Mouse (Mus musculus) G1E (cell line): ENCODE results near the gene Ankrd7. TPM values are rescaled to one million over a fixed set of nuclear protein-coding genes. Genes with fewer than 3 reads are reported as not detected.

Source experiments
- ATAC-seq: 2 replicates; pipeline ENCODE4 v1.8.0; 2016; ENCODE audit warnings: mild to moderate bottlenecking; ENCODE audit not compliant: insufficient number of reproducible peaks, poor library complexity, low FRiP score, severe bottlenecking; ENCODE audit errors: extremely low read depth
- DNase-seq: peaks from one replicate; pipeline ENCODE4 v3.0.0; 2012; ENCODE audit warnings: low spot score
- H3K27me3 ChIP-seq: 2 replicates; pipeline ENCODE4 v1.6.1; 2012; ENCODE audit warnings: mild to moderate bottlenecking, low read length, inconsistent platforms; ENCODE audit not compliant: insufficient read depth
- H3K36me3 ChIP-seq: replicated peaks from 2 replicates; pipeline ENCODE3; 2012; ENCODE audit warnings: mild to moderate bottlenecking, inconsistent platforms
- H3K4me1 ChIP-seq: 2 replicates; pipeline ENCODE4 v1.6.1; 2012; ENCODE audit warnings: low read depth, low read length, inconsistent platforms, mixed read lengths; ENCODE audit not compliant: insufficient read depth
- H3K4me3 ChIP-seq: 2 replicates; pipeline ENCODE4 v1.5.1; 2012; ENCODE audit warnings: low read depth, mild to moderate bottlenecking, inconsistent platforms, low read length, moderate library complexity, mixed read lengths
- H3K9me3 ChIP-seq: replicated peaks from 2 replicates; pipeline ENCODE4 v1.6.1; 2012; ENCODE audit warnings: inconsistent platforms
- CTCF ChIP-seq: IDR thresholded peaks from 2 replicates; pipeline ENCODE4 v1.5.1; 2012; ENCODE audit warnings: low read depth, low read length, inconsistent platforms, mixed read lengths
- GATA1 ChIP-seq: IDR thresholded peaks from 2 replicates; pipeline ENCODE4 v1.6.1; 2012; ENCODE audit warnings: borderline replicate concordance, low read length, inconsistent platforms, mixed read lengths
- GATA2 ChIP-seq: IDR thresholded peaks from 2 replicates; pipeline ENCODE4 v1.6.1; 2012; ENCODE audit warnings: low read depth, low read length, inconsistent platforms, borderline replicate concordance
- POLR2AphosphoS5 ChIP-seq: IDR thresholded peaks from 2 replicates; pipeline ENCODE4 v1.6.1; 2012; ENCODE audit warnings: low read depth, low read length, inconsistent platforms; ENCODE audit not compliant: insufficient replicate concordance
- TAL1 ChIP-seq: conservative IDR thresholded peaks from 2 replicates; pipeline ENCODE4 v1.6.1; 2012; ENCODE audit warnings: low read depth, low read length, inconsistent platforms, mixed read lengths
- polyA plus RNA-seq: library from polyadenylated mRNA; stranded (reverse); fragments of >175 nt; gene quantifications from 2 replicates; pipeline ENCODE4 v1.2.3, GENCODE M21; 2012
- total RNA-seq, 2 experiments: library from RNA; stranded (forward) in 1 of 2; stranded (reverse) in 1 of 2; fragments of 200-1000 nt in 1 of 2; fragments of >200 nt in 1 of 2; fragmentation: Nextera tagmentation in 1 of 2; gene quantifications; 2 replicates each; pipeline ENCODE4 v1.2.3; 2014 to 2017

The Ankrd7 gene
- total and polyA plus RNA-seq, 3 experiments, result not detected

GRCm38 (mm10) chr6:18848051-18848701 is 17.9 kb upstream of the Ankrd7 start, which contains the start of gene Lsm8:
Gene Lsm8 (plus strand): TSS chr6:18848579.
- Histone ChIP-seq H3K27me3 (no peaks in the 10 kb centered on the region), H3K36me3 (peaks cover 22% of the 10 kb centered on the region), H3K9me3 (no peaks in the 10 kb centered on the region), H3K4me1 (peaks cover 11% of the 10 kb centered on the region; the same call in 1 of the 2 replicates), H3K4me3 (peak within 1 kb of the TSS; percentile 76)
- peak; percentile 90 for DNase-seq
- no peak for TF ChIP-seq CTCF
- TF ChIP-seq GATA2, result no peak
- no peak for TF ChIP-seq GATA1
- no peak for TF ChIP-seq POLR2AphosphoS5
- no peak for TF ChIP-seq TAL1
- ATAC-seq, result peak; percentile 86

- no peak for TF ChIP-seq GATA2
- Histone ChIP-seq H3K9me3 (no peaks in the 10 kb centered on the region), H3K4me1 (peaks cover 11% of the 10 kb centered on the region; the same call in 1 of the 2 replicates), H3K4me3 (peak overlapping the region; percentile 76), H3K36me3 (peaks cover 27% of the 10 kb centered on the region), H3K27me3 (no peaks in the 10 kb centered on the region)
- ATAC-seq (0 out of 2 replicates have a peak, but pooled peaks have one; percentile 1), DNase-seq (no peak)
Measured at GRCm38 (mm10) chr6:18848702-18849061, 17.4 kb upstream of the Ankrd7 start.

- H3K36me3 ChIP-seq, result peaks cover 39% of the 10 kb centered on the region
- ATAC-seq, result no peak
- no peak overlapping the region for H3K4me3 ChIP-seq
- no peaks in the 10 kb centered on the region; the same call in 1 of the 2 replicates for H3K4me1 ChIP-seq
- TF ChIP-seq CTCF (no peak), POLR2AphosphoS5 (no peak), TAL1 (no peak)
- H3K9me3 ChIP-seq, result 0 out of 2 replicates have a peak, but pooled peaks cover under 1% of the 10 kb centered on the region
- no peaks in the 10 kb centered on the region for H3K27me3 ChIP-seq
- no peak for DNase-seq
Measured at GRCm38 (mm10) chr6:18855323-18855722, 10.8 kb upstream of the Ankrd7 start.

- TF ChIP-seq GATA1 (no peak), GATA2 (no peak), TAL1 (no peak), POLR2AphosphoS5 (no peak), CTCF (no peak)
- Histone ChIP-seq H3K9me3 (0 out of 2 replicates have a peak, but pooled peaks cover 2% of the 10 kb centered on the region), H3K4me1 (no peaks in the 10 kb centered on the region; the same call in 1 of the 2 replicates), H3K27me3 (no peaks in the 10 kb centered on the region), H3K36me3 (peaks cover 32% of the 10 kb centered on the region), H3K4me3 (no peak overlapping the region)
- no peak for DNase-seq
- no peak for ATAC-seq
Measured at GRCm38 (mm10) chr6:18856487-18857078, 9.5 kb upstream of the Ankrd7 start.

- ATAC-seq (no peak), DNase-seq (no peak)
- Histone ChIP-seq H3K9me3 (no peaks in the 10 kb centered on the region), H3K4me3 (no peak overlapping the region), H3K36me3 (no peaks in the 10 kb centered on the region), H3K4me1 (no peaks in the 10 kb centered on the region), H3K27me3 (no peaks in the 10 kb centered on the region)
- no peak for TF ChIP-seq CTCF
- no peak for TF ChIP-seq POLR2AphosphoS5
- TF ChIP-seq GATA2, result no peak
- TF ChIP-seq TAL1, result no peak
- TF ChIP-seq GATA1, result no peak
Measured at GRCm38 (mm10) chr6:18889030-18889429, 22.9 kb downstream of the Ankrd7 start.

- DNase-seq, result no peak
- H3K4me3 ChIP-seq, result no peak overlapping the region
- TF ChIP-seq CTCF (no peak), TAL1 (no peak), POLR2AphosphoS5 (no peak), GATA1 (no peak), GATA2 (no peak)
- H3K36me3 ChIP-seq, result no peaks in the 10 kb centered on the region
- H3K27me3 ChIP-seq, result no peaks in the 10 kb centered on the region
- no peaks in the 10 kb centered on the region for H3K9me3 ChIP-seq
- ATAC-seq, result no peak
- no peaks in the 10 kb centered on the region for H3K4me1 ChIP-seq
Measured at GRCm38 (mm10) chr6:18894142-18894541, 28.0 kb downstream of the Ankrd7 start.
